Mouse (Mus musculus): Measurements from ENCODE around the gene Tfeb.
A peak's percentile ranks its signal among the peaks of the same experiment; 100 is the strongest.

The Tfeb gene

DNA sequence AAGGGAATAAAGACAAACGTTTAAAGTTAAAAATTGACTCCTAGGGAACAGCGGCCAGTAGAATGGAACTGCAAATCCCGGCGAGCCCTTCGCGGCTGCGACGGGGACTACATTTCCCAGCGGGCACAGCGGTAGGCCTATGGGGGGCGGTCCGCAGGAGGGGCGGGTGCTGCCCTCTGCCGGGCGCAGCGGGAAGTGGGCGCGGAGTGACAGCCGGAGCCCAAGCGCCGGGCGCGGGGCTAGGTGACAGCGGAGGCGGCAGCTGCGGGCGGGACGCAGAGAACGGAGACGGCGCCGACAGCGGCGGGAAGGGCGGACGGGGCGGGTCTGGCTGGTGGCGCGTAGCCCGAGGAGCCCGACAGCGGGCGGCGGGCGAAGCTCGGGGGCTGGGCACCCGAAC, at the start of gene Tfeb:
Tfeb (plus strand) TSS at position 175 of the 400 bp plus-strand sequence.
- DNase-seq (ENCODE audit: low read depth, low spot score): peak; percentile 87

DNA sequence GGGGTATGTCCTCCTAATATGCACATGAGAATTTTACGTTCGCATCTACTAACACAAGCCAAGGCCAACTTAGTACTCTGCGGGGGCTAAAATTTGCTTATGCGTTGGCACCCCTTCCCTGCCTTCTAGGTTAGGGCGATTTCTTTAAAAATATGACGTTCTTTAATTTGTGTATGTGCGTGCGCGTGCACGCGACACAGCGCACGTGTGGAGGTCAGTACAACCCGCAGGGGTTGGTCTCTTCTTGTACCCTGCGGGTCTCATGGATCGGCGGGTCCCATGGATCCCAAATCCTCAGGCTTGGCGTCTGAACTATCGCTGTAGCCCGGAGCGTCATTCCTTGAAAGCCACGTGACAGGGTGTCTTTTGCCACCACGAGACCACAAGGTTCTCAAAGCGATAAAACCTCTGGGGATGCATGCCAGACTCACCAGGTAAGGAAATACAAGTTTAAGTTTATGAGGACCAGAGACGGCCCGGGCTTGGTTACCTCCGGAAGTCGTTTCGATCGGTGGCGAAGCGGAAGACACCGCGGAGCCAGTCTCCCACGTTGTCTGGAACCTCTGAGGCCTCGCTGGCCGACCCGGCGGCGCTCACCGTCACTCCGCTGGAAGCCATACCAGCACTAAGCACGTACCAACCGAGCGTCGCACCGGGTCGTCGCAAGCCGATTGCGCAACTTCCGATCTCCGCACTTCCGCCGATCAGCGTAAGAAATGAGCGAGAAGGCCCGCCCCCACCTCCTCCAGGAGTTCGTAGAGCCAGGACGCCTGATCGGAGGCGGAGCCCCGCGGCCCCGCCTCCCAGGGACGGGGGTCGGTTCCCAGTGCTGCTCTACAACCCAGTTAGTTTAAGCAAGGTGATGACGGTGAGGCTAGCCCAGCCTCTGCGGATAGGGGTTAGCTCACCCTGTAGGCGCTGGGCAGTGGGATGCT, 49.2 kb upstream of the Tfeb start:
- DNase-seq (ENCODE audit: low read depth, low spot score): peak; percentile 94

- no peak for DNase-seq (ENCODE audit: low read depth, low spot score)
Observed at GRCm38 (mm10) chr17:47688344-47688607, 48.6 kb upstream of the Tfeb start, which contains the start of gene Tomm6. TSS of gene Tomm6 (minus strand) at chr17:47688386.

DNA sequence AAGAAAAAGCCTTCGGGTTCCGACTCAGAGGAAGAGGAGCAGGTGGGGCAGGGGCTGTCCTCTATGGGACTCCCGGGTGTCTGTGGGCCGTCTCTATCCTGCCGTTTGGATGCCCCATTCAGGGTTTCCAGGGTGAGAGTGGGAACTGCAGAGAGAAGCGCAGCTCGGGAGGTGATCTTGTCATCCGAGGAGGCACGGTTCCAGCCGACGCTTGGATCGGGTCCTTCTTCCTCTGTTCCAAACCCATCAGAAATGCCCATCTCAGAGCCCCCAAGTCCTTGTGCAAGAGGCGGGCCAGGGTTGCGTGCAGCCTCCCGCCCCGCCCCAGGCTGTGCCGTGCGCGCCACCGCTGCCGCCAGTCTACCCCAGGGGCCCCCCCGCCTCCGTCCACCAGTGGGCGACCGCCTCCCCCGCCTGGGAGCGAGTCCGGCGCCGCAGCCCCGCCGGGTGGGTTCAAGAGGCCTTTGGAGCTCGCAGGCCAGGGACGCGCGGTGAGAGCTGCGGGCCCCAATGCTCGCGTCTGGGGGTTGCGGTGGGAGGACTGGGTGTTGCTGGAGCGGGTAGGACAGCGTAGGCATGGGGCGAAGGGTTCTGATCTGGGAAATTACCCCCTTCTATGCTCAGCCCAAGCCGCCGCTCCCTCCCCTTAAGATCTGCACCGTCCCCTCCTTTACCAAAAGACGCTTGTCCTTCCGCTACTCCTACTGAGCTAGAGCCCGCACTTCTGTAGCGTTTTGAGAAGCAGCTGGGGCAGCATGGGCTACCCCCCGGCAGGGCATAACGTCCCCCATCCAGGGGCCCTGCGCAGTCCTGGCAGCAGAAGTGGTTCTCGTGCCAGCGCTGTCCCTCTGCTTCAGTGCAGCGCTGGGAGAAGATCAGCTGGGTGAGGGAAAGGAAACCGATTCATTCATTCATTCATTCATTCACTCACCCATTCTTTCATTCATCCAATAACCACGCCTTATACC, 47.9 kb upstream of the Tfeb start, which contains the start of gene Frs3:
Frs3 (plus strand) TSS at position 423 of the 968 bp plus-strand sequence.
- no peak for DNase-seq (ENCODE audit: low read depth, low spot score)

GRCm38 (mm10) chr17:47689894-47690293, 46.9 kb upstream of the Tfeb start:
- DNase-seq (ENCODE audit: low read depth, low spot score): no peak

- DNase-seq (ENCODE audit: low read depth, low spot score): no peak
Observed at GRCm38 (mm10) chr17:47691650-47692049, 45.2 kb upstream of the Tfeb start.

DNA sequence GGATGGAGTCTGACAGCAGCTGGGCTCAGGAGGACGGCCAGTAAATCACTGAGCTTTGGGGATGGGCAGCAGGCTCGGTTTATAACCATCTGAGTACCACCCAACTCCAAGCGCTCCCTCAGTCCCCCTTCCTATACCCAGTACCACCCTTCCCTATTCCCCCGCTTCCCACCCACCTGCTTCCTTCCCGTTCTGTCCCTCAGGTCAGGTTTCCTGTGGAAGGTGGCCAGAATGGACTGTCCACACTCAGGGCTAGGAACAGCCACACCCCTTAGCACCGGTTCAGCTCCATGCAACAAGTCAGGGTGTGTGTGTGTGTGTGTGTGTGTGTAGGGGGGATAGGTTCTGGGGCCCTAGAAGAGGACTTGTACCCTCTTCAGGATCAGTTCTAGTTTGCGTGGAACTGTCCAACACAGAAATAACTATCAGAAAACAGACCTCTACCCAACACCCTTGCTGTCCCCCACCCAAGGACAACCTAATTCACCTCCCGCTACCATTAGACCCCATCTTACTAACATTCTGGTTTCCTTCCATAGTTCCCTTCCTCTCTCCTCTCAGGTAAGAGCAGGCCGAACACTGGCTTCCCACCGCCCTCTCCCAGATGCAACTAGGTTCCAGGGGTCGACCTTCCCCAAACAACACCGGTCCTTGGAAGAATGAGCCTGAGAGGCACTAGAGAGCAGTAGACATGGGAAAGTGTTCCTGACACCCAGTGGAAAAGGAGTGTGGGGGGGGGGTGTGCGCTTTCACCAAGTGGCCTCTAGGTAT, 43.0 kb upstream of the Tfeb start:
- DNase-seq (ENCODE audit: low read depth, low spot score): no peak

GRCm38 (mm10) chr17:47694442-47694502, 42.6 kb upstream of the Tfeb start, which contains the start of gene Gm21981:
TSS of gene Gm21981 (minus strand) at chr17:47694455.
- DNase-seq (ENCODE audit: low read depth, low spot score): no peak

DNA sequence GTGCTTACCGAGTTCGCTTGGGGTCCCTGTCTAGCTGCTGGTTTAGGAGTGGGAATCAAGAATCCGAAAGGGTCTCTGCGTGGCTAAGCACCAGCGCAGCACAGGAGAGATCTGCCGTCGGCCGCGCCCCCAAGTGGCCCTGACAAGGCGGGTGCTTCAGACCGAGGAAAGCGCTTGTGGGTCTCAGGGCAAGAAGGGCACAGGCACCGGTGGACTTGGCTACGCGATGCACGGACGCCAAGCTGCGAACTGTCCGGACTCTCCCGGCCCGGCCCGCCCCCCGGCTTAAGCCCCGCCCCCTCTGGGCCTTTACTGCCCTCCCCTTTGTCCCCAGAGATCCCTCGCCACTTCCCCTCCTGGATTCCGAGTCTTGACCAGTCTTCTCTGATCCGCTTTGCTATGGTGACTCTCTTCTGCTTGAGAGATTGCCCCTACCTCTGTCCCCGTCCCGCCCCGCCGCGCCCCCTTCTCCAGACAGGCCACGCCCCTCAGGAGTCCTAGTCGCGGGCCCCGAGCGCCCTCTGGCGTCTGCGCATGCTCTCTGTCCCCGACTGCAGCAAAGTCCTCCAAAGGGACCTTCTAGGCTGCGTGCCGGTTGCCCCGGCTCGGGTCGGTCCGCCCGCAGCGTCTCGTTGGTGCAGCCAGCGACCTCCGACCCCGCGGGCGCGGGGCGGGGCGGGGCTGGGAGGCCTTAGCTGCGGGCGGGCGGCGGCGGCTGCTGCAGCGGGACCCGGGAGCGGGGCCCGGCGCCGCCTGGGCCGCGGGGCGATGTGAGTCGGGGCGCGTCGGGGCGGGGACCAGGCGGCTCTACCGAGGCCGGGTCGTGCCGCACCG, 42.1 kb upstream of the Tfeb start, which contains the start of gene Prickle4:
Prickle4 (minus strand) TSS at position 234 of the 834 bp plus-strand sequence.
- peak; percentile 98 for DNase-seq (ENCODE audit: low read depth, low spot score)

GRCm38 (mm10) chr17:47695337-47695710, 41.5 kb upstream of the Tfeb start:
- DNase-seq (ENCODE audit: low read depth, low spot score): no peak

DNA sequence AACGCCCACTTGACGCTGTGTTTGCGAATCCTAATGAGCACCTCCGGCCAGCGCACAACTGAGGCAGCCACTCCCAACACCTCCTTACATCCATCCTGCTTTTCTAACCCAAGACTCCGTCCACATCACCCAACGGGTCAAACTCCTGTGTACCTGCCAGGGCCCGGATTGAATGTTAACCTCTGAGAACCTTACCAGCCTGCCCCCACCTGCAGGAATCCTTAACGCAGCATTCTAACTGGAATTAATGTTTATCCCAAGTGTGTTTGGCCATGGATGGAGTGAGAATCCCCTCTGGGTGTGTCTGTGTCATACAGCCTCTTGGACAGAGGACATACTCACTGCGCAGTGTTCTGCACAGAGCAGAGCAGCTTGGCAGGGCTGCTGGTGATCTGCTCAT, 38.7 kb upstream of the Tfeb start:
- no peak for DNase-seq (ENCODE audit: low read depth, low spot score)

DNA sequence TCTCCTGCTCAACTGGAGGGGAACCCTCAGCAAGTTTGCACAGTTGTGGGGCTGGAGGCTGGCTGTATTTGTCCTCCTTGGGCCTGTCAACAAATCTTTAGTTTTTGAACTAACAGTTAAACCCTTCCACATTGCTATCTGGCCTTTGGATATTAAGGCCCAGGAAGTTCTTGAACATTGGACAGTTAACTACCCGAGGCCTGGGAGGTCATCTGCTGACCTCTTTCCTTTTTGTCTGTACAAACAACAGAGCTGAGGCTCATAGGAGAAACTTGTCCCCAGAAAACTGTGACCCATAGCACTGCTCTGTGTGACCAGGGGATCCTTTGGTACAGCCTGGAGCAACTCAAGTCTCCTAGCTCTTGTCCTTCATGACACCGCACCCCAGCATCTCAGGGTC, 37.8 kb upstream of the Tfeb start:
- no peak for DNase-seq (ENCODE audit: low read depth, low spot score)

- DNase-seq (ENCODE audit: low read depth, low spot score): no peak
Observed at GRCm38 (mm10) chr17:47701793-47702192, 35.0 kb upstream of the Tfeb start.

- DNase-seq (ENCODE audit: low read depth, low spot score): no peak
Observed at GRCm38 (mm10) chr17:47702548-47703345, 34.1 kb upstream of the Tfeb start.

GRCm38 (mm10) chr17:47703556-47703955, 33.3 kb upstream of the Tfeb start:
- DNase-seq (ENCODE audit: low read depth, low spot score): no peak

DNA sequence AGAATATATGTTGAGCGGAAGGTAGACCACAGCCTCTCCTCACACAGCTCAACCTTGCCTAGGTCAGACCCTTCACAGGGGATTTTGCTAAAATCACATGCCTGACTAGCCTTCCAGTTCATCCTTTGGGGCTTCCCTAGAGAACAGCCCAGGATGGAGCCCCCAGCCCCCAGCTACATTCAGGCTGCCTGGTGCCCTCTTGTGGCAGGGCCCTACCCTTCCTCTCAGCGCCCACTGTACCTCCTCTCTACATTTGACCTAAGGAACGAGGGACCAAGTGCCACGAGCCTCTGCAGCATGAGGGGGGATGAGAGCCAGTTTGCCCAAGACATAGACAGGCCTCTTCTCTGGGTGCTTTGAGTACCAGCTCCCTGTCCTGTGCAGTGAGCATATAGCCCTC, 32.1 kb upstream of the Tfeb start:
- no peak for DNase-seq (ENCODE audit: low read depth, low spot score)

DNA sequence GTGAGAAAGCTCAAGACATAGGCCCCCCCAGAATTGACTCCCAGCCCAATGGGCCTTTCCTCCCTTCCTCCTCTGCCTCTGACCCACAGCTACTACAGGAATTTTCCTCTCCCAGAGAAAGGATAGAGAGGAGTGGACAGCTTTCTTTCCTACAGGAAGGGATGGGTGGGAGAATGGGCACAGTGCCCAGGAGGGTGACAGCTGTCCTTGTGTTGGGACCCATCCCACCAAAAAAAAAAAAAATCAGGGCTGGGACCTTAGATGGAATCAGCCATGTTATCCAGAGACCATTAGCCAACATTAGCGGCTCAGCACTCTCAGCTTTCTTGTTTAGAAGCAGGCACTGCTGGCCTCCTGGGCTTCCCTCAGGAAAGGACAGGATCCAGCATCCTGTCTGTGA, 30.6 kb upstream of the Tfeb start:
- no peak for DNase-seq (ENCODE audit: low read depth, low spot score)

GRCm38 (mm10) chr17:47707961-47708360, 28.9 kb upstream of the Tfeb start:
- no peak for DNase-seq (ENCODE audit: low read depth, low spot score)

GRCm38 (mm10) chr17:47708972-47709371, 27.9 kb upstream of the Tfeb start:
- DNase-seq (ENCODE audit: low read depth, low spot score): no peak

DNA sequence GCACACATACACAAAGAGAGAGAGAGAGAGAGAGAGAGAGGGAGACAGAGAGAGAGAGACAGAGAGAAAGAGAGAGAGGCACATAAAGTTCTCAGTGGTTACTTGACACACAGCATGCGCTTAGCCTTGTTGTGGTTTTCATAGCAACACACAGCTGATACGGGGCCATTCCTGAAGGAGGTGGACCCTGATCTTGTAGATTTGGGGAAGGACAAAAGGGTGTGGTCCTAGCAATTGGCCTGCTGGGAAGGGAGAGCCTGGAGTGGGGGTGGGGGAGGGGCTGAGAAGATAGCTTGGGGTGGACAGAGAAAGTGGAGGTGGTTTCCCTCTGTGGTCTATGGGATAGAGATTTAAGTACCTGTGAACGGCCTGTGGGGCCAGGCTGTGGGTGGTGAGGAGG, 26.8 kb upstream of the Tfeb start:
- DNase-seq (ENCODE audit: low read depth, low spot score): no peak
